Mouse (Mus musculus) embryonic fibroblast, embryonic 13.5 days (primary cell): ENCODE results near the gene Agbl4.

Experiments used
- CTCF ChIP-seq: IDR thresholded peaks from 2 replicates; pipeline ENCODE4 v1.5.1; 2011; ENCODE audit warnings: mild to moderate bottlenecking, control low read depth, low read length, moderate library complexity, borderline replicate concordance; ENCODE audit not compliant: insufficient read depth
- POLR2A ChIP-seq: IDR thresholded peaks from 2 replicates; pipeline ENCODE4 v1.6.1; 2011; ENCODE audit warnings: low read depth, mild to moderate bottlenecking, control low read depth, low read length, moderate library complexity

DNA sequence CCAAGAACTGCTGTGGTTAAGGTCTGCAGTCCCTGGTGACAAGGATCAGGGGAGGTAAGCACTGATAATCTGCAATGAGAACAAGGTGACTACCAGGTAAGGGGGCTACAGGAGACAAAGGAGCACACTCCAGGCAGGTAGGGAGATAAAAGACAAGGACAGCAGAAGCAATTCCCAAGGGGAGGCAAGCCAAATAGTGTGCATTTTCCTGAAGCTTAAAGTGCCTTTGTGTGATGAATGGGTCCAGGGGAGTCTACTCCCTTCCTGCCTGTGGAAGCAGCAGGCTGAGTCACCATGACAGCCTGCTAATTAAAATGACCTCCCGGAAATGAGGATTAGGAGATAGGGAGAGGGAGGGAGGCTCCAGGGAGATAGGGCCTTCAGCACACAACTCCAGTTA, 1266.3 kb downstream of the Agbl4 start:
- TF ChIP-seq CTCF (no peak), POLR2A (no peak)
